Mouse (Mus musculus) 416B (cell line): ENCODE data around the gene Aurkb.
"Not testable (repeated sequence)": the region's sequence is repeated elsewhere in the genome, so short reads cannot be mapped to it uniquely, and the experiment has no call there.

Experiments used
- DNase-seq: peaks from one replicate; pipeline ENCODE4 v3.0.0; 2011; ENCODE audit warnings: low read depth

The Aurkb gene

DNA sequence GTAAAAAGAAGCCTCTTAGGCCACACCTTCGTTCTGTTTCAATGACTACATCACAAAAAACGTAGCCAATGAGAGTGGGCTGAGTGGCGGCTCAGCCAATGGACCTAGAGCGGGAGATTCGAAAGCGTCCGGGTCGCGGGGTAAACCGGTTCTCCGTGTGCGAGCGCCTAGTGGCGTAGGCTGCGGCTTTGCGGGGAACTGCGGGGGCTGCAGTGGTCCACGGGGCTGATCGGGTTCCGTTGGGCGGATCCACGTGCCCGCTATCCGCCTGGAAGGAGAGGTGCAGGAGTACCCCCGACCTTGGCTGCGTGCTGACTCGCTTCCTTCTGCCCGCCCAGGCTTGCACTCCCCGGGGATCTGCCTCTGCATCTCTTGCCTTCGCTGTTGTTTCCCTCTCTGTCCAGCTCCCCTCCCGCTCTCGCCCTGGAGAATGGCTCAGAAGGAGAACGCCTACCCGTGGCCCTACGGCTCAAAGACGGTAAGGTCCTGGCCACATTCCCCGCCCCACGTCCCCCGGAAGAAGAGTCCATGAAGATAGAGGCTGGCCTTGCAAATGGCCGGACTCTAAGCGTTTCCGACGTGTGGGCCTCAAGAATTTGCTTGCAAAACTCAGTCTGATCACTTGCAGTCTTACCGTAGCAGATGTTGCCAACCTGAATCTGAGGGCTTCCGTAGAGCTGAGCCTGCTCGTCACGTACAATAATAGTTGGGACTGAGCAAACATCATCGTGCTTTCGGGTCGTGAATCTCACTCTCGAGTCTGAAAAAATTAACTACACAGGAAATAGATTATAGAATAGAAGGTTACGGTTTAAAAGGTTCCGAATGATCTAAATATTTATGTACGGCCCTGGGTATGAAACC lies at the start of gene Aurkb:
Gene Aurkb, plus strand, starts transcription at position 117 of the 864 bp plus-strand sequence.
- DNase-seq = peak; percentile 94

DNA sequence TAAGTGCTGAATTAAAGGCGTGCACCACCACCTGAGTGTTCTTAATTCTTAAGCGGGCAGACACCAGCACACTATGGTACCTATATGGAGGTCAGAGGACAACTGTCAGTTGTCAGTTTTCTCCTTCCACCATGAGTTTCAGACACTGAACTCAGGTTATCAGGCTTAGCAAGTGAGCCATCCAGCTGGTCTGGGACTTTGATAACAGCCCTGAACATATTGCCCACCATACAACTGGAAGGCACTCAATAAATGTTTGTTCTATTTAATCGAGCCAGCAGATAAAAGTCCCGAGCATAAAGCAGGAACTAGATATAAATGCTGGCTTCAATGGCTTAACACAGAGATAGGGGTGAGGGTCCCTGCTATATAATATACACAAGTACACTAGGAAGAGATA lies 48.4 kb upstream of the Aurkb start:
- DNase-seq = no peak

DNA sequence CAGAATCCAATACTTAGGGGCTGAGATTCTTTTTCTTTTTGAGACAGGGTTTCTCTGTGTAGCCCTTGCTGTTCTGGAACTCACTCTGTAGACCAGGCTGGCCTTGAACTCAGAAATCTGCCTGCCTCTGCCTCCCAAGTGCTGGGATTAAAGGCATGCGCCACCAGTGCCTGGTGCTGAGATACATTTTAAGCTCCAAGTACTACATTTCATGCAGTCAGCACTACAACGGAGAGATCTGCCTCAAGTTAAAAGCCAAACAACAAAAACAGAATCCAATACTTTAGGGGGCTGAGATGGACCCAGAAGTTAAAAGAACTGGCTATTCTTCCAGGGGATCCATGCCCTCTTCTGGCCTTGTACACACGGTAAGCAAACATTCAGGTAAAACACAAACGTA lies 42.7 kb upstream of the Aurkb start:
- DNase-seq = not testable (repeated sequence)

DNA sequence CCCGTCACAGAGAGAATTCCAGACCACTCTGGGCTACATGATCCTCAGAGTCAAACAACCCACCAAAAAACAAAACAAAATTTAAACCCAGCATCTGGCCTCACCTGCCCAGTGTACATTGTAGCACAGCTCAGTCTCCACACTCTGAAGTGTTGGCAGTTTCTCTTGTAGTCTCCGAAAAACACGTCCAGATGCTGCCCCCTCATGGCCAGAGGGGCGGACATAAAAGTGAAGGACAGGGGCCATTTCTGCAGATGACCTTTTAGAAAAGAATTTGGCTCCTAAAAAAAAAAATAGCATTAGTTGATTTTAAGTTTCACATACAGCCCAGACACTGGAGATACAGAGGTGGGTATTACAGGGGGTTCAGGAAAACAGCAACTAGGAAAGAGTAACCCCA lies 41.9 kb upstream of the Aurkb start:
- DNase-seq = peak; percentile 59

DNA sequence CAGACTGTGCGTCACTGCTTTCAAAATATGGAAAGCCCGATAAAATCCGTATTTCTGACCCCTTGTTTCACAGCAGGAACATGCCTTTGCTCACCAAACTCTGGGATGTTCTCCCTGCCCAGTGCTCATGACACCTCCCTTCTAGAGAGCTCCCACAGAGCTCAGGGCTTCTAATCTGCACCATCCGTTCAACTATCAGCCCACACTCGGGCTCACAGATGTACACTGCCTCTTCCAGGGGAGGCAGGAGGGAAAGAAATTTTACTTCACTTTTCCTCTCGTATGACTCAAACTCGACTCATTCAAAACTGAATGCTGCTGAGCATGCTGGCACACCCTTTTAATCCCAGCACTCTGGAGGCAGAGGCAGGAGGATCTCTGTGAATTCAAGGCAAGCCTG lies 40.3 kb upstream of the Aurkb start:
- DNase-seq = peak; percentile 39

DNA sequence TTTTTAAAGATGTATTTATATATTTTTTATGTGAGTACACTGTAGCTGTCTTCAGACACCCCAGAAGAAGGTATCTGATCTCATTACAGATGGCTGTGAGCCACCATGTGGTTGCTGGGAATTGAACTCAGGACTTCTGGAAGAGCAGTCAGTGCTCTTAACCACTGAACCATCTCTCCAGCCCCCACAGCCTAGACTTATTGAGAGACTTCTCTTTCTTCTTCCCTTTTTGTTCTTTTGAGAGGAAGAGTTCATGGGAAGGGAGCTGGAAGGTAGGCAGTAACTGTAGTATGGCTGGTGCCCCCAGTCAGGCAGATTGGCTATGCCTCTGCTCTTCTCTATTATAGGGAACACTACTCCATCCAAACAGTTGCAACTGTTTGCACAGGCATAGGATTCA lies 38.9 kb upstream of the Aurkb start:
- DNase-seq = not testable (repeated sequence)

DNA sequence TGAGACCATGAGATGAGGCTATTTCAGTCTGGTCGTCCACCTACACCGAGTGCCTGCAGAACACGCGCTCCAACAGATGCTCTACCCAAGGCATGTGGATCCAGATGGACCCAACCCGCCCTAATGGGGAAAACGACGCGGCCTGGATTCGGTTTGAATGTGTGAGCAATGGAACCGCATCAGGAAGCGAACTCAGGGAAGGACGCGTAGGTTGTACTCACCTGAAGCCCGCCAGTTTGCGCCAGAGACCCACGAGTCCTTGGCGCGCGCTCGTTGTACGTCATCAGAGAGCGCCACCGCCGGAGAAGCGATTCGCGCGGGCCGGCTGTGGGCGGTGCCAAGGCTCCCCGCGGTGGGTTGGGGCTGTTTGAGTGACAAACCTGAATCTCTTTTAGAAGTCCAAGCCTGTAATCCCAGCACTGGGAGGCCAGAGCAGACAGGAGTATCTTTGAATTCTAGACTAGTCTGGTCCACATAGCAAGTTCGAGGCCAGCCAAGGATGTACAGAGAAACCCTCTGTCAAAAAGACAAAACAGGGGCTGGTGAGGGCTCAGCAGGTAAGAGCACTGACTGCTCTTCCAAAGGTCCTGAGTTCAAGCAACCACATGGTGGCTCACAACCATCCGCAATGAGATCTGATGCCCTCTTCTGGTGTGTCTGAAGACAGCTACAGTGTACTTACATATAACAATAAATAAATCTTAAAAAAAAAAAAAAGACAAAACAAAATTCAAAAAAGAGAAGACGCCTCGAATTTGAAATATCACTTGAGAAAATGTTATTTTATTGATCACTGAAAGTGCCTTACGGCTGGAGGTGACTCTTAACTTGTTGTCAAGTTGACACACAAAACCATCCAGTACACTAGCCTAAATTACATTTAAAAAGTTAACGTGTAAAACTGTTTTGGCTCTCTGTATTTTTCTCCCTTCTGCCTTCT lies 37.0 kb upstream of the Aurkb start, which contains the start of gene Pfas:
Gene Pfas, minus strand, starts transcription at position 279 of the 940 bp plus-strand sequence.
- DNase-seq = peak; percentile 97

DNA sequence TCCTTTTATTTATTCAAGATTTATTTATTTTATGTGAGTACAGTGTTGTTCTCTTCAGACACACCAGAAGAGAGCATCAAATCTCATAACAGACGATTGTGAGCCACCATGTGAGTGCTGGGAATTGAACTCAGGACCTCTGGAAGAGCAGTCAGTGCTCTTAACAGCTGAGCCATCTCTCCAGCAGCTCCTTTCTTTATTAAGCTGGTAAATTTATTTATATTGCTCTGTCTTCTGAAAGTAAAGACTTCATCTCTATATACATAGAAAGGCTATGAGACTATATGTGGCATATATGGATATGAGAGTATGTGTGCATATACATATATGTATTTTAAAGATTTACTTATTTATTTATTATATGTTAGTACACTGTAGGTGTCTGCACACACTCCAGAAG lies 35.9 kb upstream of the Aurkb start:
- DNase-seq = no peak

DNA sequence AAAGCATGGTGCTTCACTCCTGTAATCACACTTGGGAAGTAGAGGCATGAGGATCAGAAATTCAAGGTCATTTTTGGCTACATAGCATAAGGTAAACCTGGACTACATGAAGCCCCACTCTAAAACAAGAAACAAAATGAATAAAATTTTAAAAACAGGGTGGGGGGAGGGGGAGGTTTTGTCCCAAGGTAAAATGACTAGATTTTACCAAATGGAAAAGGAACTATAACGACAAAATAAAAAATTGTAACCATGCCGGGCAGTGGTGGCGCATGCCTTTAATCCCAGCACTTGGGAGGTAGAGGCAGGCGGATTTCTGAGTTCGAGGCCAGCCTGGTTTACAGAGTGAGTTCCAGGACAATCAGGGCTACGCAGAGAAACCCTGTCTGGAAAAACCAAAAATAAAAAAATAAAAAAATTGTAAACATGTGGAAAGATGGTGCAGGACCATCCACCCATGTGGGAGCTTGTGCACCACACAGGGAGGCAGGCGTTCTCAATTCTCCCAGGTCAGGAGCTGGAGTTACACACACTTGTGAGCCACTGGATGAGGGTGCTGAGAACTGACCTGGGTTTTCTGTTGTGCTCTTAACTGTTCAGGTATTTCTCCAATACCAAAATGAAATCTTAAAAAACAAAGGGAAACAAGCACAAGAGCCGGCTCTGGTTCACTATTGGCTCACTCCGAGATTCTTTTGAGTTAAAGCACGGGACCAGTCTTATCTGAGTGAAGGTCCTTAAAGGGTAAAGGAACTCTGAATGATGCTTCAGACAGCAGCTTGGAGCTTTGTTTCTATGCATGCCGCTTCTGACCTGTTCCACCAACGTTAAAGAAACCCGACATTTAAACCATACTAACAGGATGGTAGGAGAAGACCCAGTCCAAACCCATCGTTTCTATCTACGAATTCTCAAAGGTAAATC lies 34.8 kb upstream of the Aurkb start:
- no peak for DNase-seq

DNA sequence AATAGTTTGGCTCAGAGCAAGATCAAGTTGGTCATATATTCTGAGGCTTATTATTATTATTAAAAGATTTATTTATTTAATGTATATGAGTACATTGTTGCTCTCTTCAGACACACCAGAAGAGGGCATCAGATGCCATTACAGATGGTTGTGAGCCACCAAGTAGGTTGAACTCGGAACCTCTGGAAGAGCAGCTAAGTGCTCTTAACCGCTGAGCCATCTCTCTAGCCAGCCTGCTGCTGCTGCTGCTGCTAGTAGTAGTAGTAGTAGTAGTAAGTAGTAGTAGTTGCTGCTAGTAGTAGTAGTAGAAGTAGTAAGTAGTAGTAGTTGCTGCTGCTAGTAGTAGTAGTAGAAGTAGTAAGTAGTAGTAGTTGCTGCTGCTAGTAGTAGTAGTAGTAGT lies 34.0 kb upstream of the Aurkb start:
- DNase-seq = peak; percentile 59

DNA sequence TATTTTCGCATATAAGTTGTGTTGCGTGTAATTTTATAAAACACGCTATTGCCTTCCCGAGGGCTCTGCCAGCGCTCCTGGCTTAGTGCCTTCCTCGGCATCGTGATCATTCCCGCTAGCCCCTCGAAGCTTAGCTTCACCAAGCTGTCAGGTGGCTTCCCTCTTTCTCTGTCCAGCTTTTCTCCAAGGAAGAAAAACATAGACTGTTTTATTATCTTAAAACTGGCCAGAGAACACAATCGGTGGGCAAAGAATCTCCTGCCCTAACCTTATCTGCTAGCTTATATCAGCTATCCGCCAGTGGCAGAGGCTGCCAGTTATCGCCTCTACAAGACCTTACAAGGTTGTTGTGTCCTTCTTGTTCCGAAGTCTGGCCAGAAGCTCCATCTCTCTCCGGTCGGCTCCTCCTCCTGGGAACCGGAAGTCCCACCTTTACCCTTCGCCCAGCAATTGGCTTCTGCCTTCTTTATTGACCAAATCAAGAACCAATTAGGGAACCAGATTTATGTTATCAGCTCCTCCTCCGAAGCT lies 33.3 kb upstream of the Aurkb start:
- DNase-seq = peak; percentile 96

DNA sequence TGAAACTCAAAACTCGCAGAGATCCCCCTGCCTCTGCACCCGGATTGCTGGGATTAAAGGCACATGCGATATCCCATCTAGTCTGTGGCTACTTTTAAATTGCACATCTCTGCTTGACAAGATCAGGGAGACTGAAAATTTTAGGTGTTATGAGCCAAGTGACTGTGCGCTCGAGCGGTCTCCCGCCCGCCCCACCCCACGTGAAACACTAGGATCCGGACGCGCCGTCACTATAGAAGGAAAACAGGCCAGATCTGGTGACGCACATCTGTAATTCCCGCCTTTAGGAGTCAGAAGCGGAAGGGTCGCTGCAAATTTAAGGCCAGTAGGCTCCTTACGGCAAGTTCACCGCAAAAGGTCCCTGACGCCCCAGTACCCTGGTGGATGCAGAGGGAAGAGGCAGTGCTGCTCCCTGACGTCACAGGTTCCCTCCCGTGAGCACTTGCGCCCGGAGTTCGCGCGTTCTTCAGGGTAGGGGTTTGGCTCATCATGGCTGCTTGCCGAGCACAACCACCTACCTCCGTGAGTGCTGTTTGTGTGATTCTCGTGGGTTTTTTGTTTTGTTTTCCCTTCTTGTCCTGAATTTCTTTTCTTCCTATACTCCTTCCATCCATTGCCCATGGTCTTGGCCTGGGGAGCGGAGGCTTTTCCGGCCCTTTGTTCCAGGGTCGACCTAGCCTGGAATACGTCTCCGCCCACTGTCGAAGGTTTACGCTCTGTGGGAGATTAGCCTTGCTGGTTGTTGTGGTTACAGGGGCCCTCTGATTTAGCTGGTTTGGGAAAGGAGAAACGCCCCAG lies 29.6 kb upstream of the Aurkb start, which contains the start of gene Ctc1:
Gene Ctc1, plus strand, starts transcription at position 268 of the 798 bp plus-strand sequence.
- peak; percentile 98 for DNase-seq

DNA sequence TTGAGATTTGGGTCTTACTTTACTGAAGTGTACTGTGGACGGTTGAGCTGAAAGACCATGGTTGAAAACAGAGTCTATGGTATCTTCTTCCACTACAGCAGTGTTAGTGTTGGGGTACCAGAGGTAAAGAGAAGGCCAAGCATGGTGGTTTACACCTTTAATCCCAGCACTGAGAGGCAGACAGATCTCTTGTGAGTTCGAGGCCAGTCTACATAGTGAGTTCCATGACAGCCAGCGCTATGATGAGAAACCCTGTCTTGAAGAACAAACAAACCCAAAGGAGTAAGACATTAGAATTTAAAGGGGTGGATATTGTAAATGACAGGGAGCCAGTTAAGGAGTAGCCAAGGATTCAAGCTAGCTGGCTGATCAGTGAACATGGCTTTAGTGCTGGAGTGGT lies 28.7 kb upstream of the Aurkb start:
- no peak for DNase-seq

DNA sequence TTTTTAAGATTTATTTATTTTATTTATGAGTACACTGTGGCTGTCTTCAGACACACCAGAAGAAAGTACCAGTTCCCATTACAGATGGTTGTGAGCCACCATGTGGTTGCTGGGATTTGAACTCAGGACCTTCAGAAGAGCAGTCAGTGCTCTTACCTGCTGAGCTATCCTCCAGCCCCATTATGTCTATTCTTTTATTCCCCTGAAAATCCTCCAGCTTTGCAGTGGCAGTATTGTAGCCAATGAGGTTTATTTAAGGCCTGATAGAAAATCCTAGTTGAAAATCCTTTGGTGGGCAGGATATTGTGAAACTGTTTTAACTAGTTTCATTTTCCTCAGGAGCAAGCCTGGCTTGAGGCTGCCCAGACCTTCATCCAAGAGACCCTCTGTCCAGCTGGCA lies 24.8 kb upstream of the Aurkb start:
- DNase-seq = no peak

DNA sequence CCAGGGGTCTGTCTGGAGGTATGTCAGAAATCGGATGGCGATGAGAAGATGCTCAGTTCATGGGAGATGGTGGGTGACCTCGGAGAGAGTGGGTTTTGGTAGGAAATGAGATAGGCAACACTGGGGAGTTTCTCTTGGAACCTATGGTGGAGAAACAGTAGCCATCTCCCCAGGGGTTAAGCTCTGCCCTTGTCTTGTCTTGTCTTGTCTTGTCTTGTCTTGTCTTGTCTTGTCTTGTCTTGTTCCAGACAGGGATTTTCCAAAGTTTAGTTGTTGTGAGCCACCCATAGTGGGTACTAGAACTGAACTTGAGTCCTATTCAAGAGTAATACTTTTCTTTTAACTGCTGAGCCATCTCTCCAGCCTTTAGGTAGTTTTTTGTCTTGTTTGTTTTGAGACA lies 18.9 kb upstream of the Aurkb start:
- no peak for DNase-seq

DNA sequence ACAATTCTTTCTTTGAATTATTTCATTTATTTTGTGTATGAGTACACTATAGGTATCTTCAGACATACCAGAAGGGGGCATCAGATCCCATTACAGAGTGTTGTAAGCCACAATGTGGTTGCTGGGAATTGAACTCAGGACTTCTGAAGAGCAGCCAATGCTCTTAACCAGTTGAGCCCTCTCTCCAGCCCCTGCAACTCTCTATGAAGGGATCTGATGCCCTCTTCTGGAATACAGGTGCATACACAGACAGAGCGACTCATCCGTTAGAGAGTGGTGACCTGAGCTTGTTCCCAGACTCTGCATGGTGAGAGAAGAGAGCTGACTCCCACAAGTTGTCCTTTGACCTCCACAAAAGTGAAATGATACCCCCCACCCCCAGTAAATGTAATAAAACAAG lies 16.6 kb upstream of the Aurkb start:
- DNase-seq = peak; percentile 77

DNA sequence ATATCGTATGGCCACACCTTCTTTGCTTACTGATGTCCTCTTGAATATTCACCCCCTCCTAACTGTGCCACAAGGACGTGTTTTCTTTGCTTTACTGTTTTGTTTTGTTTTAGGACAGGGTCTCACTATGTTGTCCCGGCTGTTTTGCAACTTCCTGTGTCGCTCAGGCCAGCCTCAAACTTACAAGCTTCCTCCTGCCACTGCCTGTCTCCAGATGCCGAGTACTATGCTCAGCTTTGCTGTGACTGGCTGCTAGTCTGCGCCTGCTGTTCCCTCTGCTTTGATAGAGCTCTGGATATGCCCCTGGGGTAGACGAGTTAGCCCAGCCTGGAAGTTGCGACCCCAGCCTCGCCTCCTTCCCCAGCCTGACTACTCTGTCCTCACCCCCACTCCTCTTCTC lies 11.9 kb upstream of the Aurkb start:
- no peak for DNase-seq

DNA sequence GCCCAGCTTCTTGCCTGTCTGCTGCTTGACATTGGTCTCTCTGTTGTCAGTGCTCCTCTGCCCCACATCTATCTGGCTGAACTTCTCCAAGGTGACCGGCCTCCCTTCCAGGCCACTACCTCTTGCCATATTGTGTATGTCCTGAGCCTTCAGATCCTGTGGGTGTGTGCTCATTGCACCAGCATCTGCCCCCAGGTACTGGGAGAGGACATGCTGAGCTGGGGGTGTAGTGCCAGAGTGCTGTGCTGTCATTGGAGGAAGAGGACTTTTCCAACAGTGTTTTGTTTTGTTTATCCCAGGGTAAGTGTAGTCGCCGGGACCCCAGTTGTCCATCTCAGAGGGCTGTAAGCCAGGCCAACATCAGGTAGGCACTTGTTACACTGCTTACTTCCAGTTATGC lies 10.9 kb upstream of the Aurkb start:
- DNase-seq = no peak

DNA sequence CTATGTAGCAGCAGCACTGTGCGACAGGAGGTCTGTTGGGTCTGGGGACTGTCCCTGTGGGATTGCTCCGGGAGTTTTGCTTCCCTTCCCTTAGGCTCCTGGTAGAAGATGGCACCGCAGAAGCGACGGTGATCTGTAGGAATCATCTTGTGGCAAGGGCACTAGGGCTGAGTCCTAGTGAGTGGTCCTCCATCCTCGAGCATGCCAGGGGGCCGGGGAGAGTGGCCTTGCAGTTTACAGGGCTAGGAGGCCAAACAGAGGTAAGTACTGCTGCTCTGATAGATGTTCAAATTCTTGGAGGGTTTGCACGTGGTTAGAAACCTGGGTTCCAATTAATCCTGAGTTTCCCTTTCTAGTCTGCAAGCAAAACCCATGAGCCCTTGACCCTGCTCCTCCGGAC lies 10.0 kb upstream of the Aurkb start:
- no peak for DNase-seq

DNA sequence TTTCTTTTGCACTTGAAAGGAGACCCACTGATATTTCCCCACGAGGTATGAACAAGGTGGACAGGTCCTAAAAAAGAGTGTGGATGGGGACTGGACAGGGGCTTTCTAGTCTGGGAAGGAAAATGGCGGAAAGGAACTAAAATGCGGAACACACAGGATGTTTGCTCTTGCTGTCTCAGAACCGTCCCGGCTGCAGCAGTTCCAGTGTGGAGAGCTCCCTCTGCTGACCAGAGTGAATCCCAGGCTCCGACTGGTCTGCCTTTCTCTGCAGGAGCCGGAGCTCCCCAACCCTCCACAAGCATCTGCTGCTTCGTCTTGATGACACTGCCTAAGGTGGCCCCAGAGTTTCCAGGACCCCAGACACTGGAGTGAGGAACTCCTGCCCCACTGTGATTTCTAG lies 9.6 kb upstream of the Aurkb start:
- DNase-seq = peak; percentile 87
